Mouse (Mus musculus) embryonic fibroblast, embryonic 13.5 days (primary cell): Measurements from ENCODE around the gene Edrf1.

Source experiments
- CTCF ChIP-seq: IDR thresholded peaks from 2 replicates; pipeline ENCODE4 v1.5.1; 2011; ENCODE audit warnings: mild to moderate bottlenecking, control low read depth, low read length, moderate library complexity, borderline replicate concordance; ENCODE audit not compliant: insufficient read depth
- POLR2A ChIP-seq: IDR thresholded peaks from 2 replicates; pipeline ENCODE4 v1.6.1; 2011; ENCODE audit warnings: low read depth, mild to moderate bottlenecking, control low read depth, low read length, moderate library complexity

- TF ChIP-seq CTCF (no peak), POLR2A (no peak)
Observed at GRCm38 (mm10) chr7:133602058-133602457, 35.3 kb upstream of the Edrf1 start, which contains the start of gene Tex36.
